Mouse (Mus musculus): ENCODE measurements at regions not wholly inside any gene's neighbourhood (a gene's known extent, or its start where the extent isn't known, plus 50 kb on each side); places are given as distances from the start of the nearest gene placed in this dataset.

GRCm38 (mm10) chr3:34444802-34445201 is 205.4 kb upstream of the Sox2 start:
- no peak for TF ChIP-seq CTCF (IDR thresholded peaks at IDR 0.05; ENCODE audit: low read depth)
- ATAC-seq (no peak), DNase-seq (peak; percentile 39)
- Histone ChIP-seq H3K9ac (no peak overlapping the region), H3K4me1 (ENCODE audit: insufficient read depth) (0 out of 2 replicates have a peak, but pooled peaks cover 3% of the 10 kb centered on the region), H3K9me3 (ENCODE audit: low read length) (no peaks in the 10 kb centered on the region), H3K36me3 (ENCODE audit: insufficient read depth) (no peaks in the 10 kb centered on the region), H3K4me3 (ENCODE audit: low read depth, low read length) (no peak overlapping the region), H3K27me3 (ENCODE audit: insufficient read depth, low read length) (no peaks in the 10 kb centered on the region), H3K27ac (ENCODE audit: low read depth, low read length) (peak overlapping the region; percentile 41; the same call in 1 of the 2 replicates), H3K4me2 (ENCODE audit: low read depth) (no peak overlapping the region)
- WGBS: 27% methylated on average over 5 of the region's 5 CpGs

- no peak for TF ChIP-seq CTCF (IDR thresholded peaks at IDR 0.05; ENCODE audit: low read depth)
- H3K4me3 ChIP-seq (ENCODE audit: low read depth, low read length): no peak overlapping the region
Observed at GRCm38 (mm10) chr3:34443731-34444628, 206.2 kb upstream of the Sox2 start.

GRCm38 (mm10) chr3:34443307-34443706 is 206.9 kb upstream of the Sox2 start:
- Histone ChIP-seq H3K4me1 (ENCODE audit: insufficient read depth) (0 out of 2 replicates have a peak, but pooled peaks cover 3% of the 10 kb centered on the region), H3K27ac (ENCODE audit: low read depth, low read length) (no peak overlapping the region), H3K27me3 (ENCODE audit: insufficient read depth, low read length) (no peaks in the 10 kb centered on the region), H3K9ac (no peak overlapping the region), H3K36me3 (ENCODE audit: insufficient read depth) (no peaks in the 10 kb centered on the region), H3K4me2 (ENCODE audit: low read depth) (peak overlapping the region; percentile 34; the same call in 1 of the 2 replicates), H3K4me3 (ENCODE audit: low read depth, low read length) (no peak overlapping the region), H3K9me3 (ENCODE audit: low read length) (no peaks in the 10 kb centered on the region)
- ATAC-seq (no peak), DNase-seq (no peak)
- 17% methylated on average over 5 of the region's 5 CpGs for WGBS
- TF ChIP-seq CTCF (IDR thresholded peaks at IDR 0.05; ENCODE audit: low read depth): no peak

More at GRCm38 (mm10) chr3:34443731-34444628, 206.2 kb upstream of the Sox2 start:
- 12% methylated on average over 28 of the region's 28 CpGs for WGBS
- Histone ChIP-seq H3K36me3 (ENCODE audit: insufficient read depth) (no peaks in the 10 kb centered on the region), H3K4me1 (ENCODE audit: insufficient read depth) (0 out of 2 replicates have a peak, but pooled peaks cover 3% of the 10 kb centered on the region), H3K27me3 (ENCODE audit: insufficient read depth, low read length) (no peaks in the 10 kb centered on the region), H3K4me2 (ENCODE audit: low read depth) (peak overlapping the region; percentile 34), H3K9me3 (ENCODE audit: low read length) (no peaks in the 10 kb centered on the region), H3K9ac (peak overlapping the region; percentile 29; the same call in 1 of the 2 replicates), H3K27ac (ENCODE audit: low read depth, low read length) (peak overlapping the region; percentile 62)
- DNase-seq (peak; percentile 79), ATAC-seq (peak; percentile 55)

- TF ChIP-seq CTCF (IDR thresholded peaks at IDR 0.05; ENCODE audit: low read depth): no peak
- H3K9me3 ChIP-seq (ENCODE audit: low read length): no peaks in the 10 kb centered on the region
- peak overlapping the region; percentile 50 for H3K27ac ChIP-seq (ENCODE audit: low read depth, low read length)
- no peak overlapping the region for H3K4me3 ChIP-seq (ENCODE audit: low read depth, low read length)
- H3K36me3 ChIP-seq (ENCODE audit: insufficient read depth): no peaks in the 10 kb centered on the region
- DNase-seq (no peak), ATAC-seq (peak; percentile 23)
- H3K4me1 ChIP-seq (ENCODE audit: insufficient read depth): 0 out of 2 replicates have a peak, but pooled peaks cover 3% of the 10 kb centered on the region
- no peak overlapping the region for H3K4me2 ChIP-seq (ENCODE audit: low read depth)
- H3K9ac ChIP-seq: no peak overlapping the region
- H3K27me3 ChIP-seq (ENCODE audit: insufficient read depth, low read length): no peaks in the 10 kb centered on the region
- 33% methylated on average over 4 of the region's 4 CpGs for WGBS
Observed at GRCm38 (mm10) chr3:34441792-34442191, 208.4 kb upstream of the Sox2 start.

GRCm38 (mm10) chr3:34441266-34441665 is 208.9 kb upstream of the Sox2 start:
- Histone ChIP-seq H3K4me3 (ENCODE audit: low read depth, low read length) (no peak overlapping the region), H3K36me3 (ENCODE audit: insufficient read depth) (no peaks in the 10 kb centered on the region), H3K9ac (no peak overlapping the region), H3K4me2 (ENCODE audit: low read depth) (no peak overlapping the region), H3K4me1 (ENCODE audit: insufficient read depth) (0 out of 2 replicates have a peak, but pooled peaks cover 3% of the 10 kb centered on the region), H3K9me3 (ENCODE audit: low read length) (no peaks in the 10 kb centered on the region), H3K27me3 (ENCODE audit: insufficient read depth, low read length) (no peaks in the 10 kb centered on the region), H3K27ac (ENCODE audit: low read depth, low read length) (peak overlapping the region; percentile 50)
- ATAC-seq (peak; percentile 59), DNase-seq (no peak)
- no peak for TF ChIP-seq CTCF (IDR thresholded peaks at IDR 0.05; ENCODE audit: low read depth)
- WGBS: 23% methylated on average over 5 of the region's 5 CpGs

- H3K27me3 ChIP-seq (ENCODE audit: insufficient read depth, low read length): no peaks in the 10 kb centered on the region
- H3K9ac ChIP-seq: no peak overlapping the region
- H3K4me3 ChIP-seq (ENCODE audit: low read depth, low read length): no peak overlapping the region
- H3K4me2 ChIP-seq (ENCODE audit: low read depth): peak overlapping the region; percentile 27
- H3K27ac ChIP-seq (ENCODE audit: low read depth, low read length): no peak overlapping the region
- H3K4me1 ChIP-seq (ENCODE audit: insufficient read depth): no peaks in the 10 kb centered on the region
- 12% methylated on average over 9 of the region's 9 CpGs for WGBS
- H3K36me3 ChIP-seq (ENCODE audit: insufficient read depth): no peaks in the 10 kb centered on the region
- no peak for ATAC-seq
- no peak for TF ChIP-seq CTCF (IDR thresholded peaks at IDR 0.05; ENCODE audit: low read depth)
- H3K9me3 ChIP-seq (ENCODE audit: low read length): no peaks in the 10 kb centered on the region
- peak; percentile 29 for DNase-seq
Observed at GRCm38 (mm10) chr3:34434901-34435300, 215.3 kb upstream of the Sox2 start.

- no peak overlapping the region for H3K4me3 ChIP-seq (ENCODE audit: low read depth, low read length)
- H3K36me3 ChIP-seq (ENCODE audit: insufficient read depth): no peaks in the 10 kb centered on the region
- no peak for TF ChIP-seq CTCF (IDR thresholded peaks at IDR 0.05; ENCODE audit: low read depth)
- no peaks in the 10 kb centered on the region for H3K4me1 ChIP-seq (ENCODE audit: insufficient read depth)
- H3K4me2 ChIP-seq (ENCODE audit: low read depth): no peak overlapping the region
- H3K9me3 ChIP-seq (ENCODE audit: low read length): no peaks in the 10 kb centered on the region
- H3K27me3 ChIP-seq (ENCODE audit: insufficient read depth, low read length): no peaks in the 10 kb centered on the region
- no peak for ATAC-seq
- 93% methylated on average over 8 of the region's 8 CpGs for WGBS
- H3K27ac ChIP-seq (ENCODE audit: low read depth, low read length): no peak overlapping the region
- H3K9ac ChIP-seq: no peak overlapping the region
- no peak for DNase-seq
Observed at GRCm38 (mm10) chr3:34427967-34428366, 222.2 kb upstream of the Sox2 start.
